Mouse (Mus musculus): ENCODE data around the gene Hmgn5. TPM values are rescaled to one million over a fixed set of nuclear protein-coding genes. Genes with fewer than 3 reads are reported as not detected.

Gene Hmgn5
- total RNA-seq (2014; rRNA removed) = 3.6 and 4.5 TPM in 2 replicates
- 0.64 and 0.85 TPM in 2 replicates for polyA plus RNA-seq (2012; rRNA removed)

DNA sequence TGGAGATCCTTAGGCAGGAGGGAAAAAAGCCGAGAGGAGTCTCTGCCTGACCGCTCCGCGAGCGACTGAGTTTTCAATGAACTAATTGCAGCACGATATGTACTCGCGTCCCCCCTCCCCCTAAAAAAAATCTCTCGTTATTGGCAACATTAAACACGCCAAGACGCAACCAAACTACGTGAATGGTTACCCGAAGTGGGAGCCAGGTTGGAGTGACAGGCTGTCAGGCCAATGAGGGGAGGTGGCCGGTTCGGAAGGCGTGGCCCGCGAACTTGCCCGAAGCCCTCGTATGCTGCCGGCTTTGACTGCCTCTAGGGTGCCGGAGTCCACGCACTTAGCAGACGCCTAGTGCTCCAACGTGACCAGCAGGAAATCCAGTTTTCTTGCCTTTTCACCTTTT is at the start of gene Hmgn5:
Gene Hmgn5, minus strand, starts transcription at position 122 of the 400 bp plus-strand sequence.
- Histone ChIP-seq H3K4me1 (ENCODE audit: control insufficient read depth, insufficient read depth, low read length) (no peaks in the 10 kb centered on the region), H3K27me3 (ENCODE audit: control insufficient read depth, insufficient read depth, low read length) (no peaks in the 10 kb centered on the region), H3K36me3 (ENCODE audit: control insufficient read depth, insufficient read depth, low read length) (no peaks in the 10 kb centered on the region), H3K79me2 (ENCODE audit: control insufficient read depth, insufficient read depth, low read length) (no peaks in the 10 kb centered on the region), H3K27ac (replicated peaks; ENCODE audit: insufficient read depth, low read depth, low read length) (peak within 1 kb of the TSS; percentile 95), H3K9ac (ENCODE audit: low read depth, low read length) (peak within 1 kb of the TSS; percentile 75), H3K4me3 (ENCODE audit: insufficient read depth, low read depth, low read length) (peak within 1 kb of the TSS; percentile 57)
- TF ChIP-seq CTCF (IDR thresholded peaks at IDR 0.05; ENCODE audit: low read depth, low read length) (no peak), POLR2A (IDR thresholded peaks at IDR 0.05; ENCODE audit: extremely low read depth, insufficient read depth, low read length) (peak; percentile 56; the same call in 1 of the 2 replicates)
- peak; percentile 92 for DNase-seq (ENCODE audit: extremely low read depth, low read depth, low spot score)
- WGBS = under 1% methylated on average over 25 of the region's 25 CpGs

DNA sequence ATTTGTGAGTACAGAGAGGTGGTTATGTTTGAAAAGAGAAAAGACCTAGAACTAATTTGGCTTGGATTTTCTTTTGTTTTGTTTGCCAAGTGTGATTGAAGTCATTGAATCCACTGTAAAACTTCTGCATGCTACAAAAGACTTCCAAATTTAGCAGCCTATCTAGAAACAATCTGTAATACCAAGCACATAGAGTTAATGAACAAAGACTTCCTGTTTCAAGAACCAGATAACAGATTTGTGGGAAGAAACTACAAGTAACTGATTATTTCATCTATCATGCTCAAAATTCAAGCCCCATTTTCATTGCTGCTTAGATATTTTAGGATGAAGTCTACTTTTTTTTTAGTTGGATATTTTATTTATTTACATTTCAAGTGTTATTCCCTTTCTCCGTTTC is 34.6 kb upstream of the Hmgn5 start:
- 80% methylated on average over 1 of the region's 1 CpGs for WGBS
- no peak for TF ChIP-seq POLR2A (IDR thresholded peaks at IDR 0.05; ENCODE audit: extremely low read depth, insufficient read depth, low read length)
- no peak for TF ChIP-seq CTCF (IDR thresholded peaks at IDR 0.05; ENCODE audit: low read depth, low read length)
- H3K9ac ChIP-seq (ENCODE audit: low read depth, low read length) = no peak overlapping the region

GRCm38 (mm10) chrX:109026224-109026623 is 13.0 kb upstream of the Hmgn5 start:
- Histone ChIP-seq H3K27me3 (ENCODE audit: control insufficient read depth, insufficient read depth, low read length) (no peaks in the 10 kb centered on the region), H3K27ac (replicated peaks; ENCODE audit: insufficient read depth, low read depth, low read length) (no peak overlapping the region), H3K79me2 (ENCODE audit: control insufficient read depth, insufficient read depth, low read length) (no peaks in the 10 kb centered on the region), H3K4me3 (ENCODE audit: insufficient read depth, low read depth, low read length) (no peak overlapping the region), H3K36me3 (ENCODE audit: control insufficient read depth, insufficient read depth, low read length) (no peaks in the 10 kb centered on the region), H3K4me1 (ENCODE audit: control insufficient read depth, insufficient read depth, low read length) (no peaks in the 10 kb centered on the region), H3K9ac (ENCODE audit: low read depth, low read length) (no peak overlapping the region)
- no peak for DNase-seq (ENCODE audit: extremely low read depth, low read depth, low spot score)
- TF ChIP-seq POLR2A (IDR thresholded peaks at IDR 0.05; ENCODE audit: extremely low read depth, insufficient read depth, low read length) = no peak
- no peak for TF ChIP-seq CTCF (IDR thresholded peaks at IDR 0.05; ENCODE audit: low read depth, low read length)
- 79% methylated on average over 1 of the region's 1 CpGs for WGBS

More for the DNA sequence above, 34.6 kb upstream of the Hmgn5 start:
- Histone ChIP-seq H3K79me2 (ENCODE audit: control insufficient read depth, insufficient read depth, low read length) (no peaks in the 10 kb centered on the region), H3K4me3 (ENCODE audit: insufficient read depth, low read depth, low read length) (no peak overlapping the region), H3K36me3 (ENCODE audit: control insufficient read depth, insufficient read depth, low read length) (no peaks in the 10 kb centered on the region), H3K4me1 (ENCODE audit: control insufficient read depth, insufficient read depth, low read length) (no peaks in the 10 kb centered on the region), H3K27me3 (ENCODE audit: control insufficient read depth, insufficient read depth, low read length) (no peaks in the 10 kb centered on the region), H3K27ac (replicated peaks; ENCODE audit: insufficient read depth, low read depth, low read length) (no peak overlapping the region)
- no peak for DNase-seq (ENCODE audit: extremely low read depth, low read depth, low spot score)

- no peak for TF ChIP-seq CTCF (IDR thresholded peaks at IDR 0.05; ENCODE audit: low read depth, low read length)
- no peak for TF ChIP-seq POLR2A (IDR thresholded peaks at IDR 0.05; ENCODE audit: extremely low read depth, insufficient read depth, low read length)
- WGBS = 75% methylated on average over 2 of the region's 2 CpGs
- DNase-seq (ENCODE audit: extremely low read depth, low read depth, low spot score) = no peak
Observed at GRCm38 (mm10) chrX:109020858-109021257, 7.7 kb upstream of the Hmgn5 start.

GRCm38 (mm10) chrX:109014166-109014565 is 962 bp upstream of the Hmgn5 start:
- DNase-seq (ENCODE audit: extremely low read depth, low read depth, low spot score) = no peak
- Histone ChIP-seq H3K79me2 (ENCODE audit: control insufficient read depth, insufficient read depth, low read length) (no peaks in the 10 kb centered on the region), H3K36me3 (ENCODE audit: control insufficient read depth, insufficient read depth, low read length) (no peaks in the 10 kb centered on the region), H3K27me3 (ENCODE audit: control insufficient read depth, insufficient read depth, low read length) (no peaks in the 10 kb centered on the region), H3K4me3 (ENCODE audit: insufficient read depth, low read depth, low read length) (peak overlapping the region; percentile 54; the same call in 1 of the 2 replicates), H3K4me1 (ENCODE audit: control insufficient read depth, insufficient read depth, low read length) (no peaks in the 10 kb centered on the region), H3K27ac (replicated peaks; ENCODE audit: insufficient read depth, low read depth, low read length) (no peak overlapping the region), H3K9ac (ENCODE audit: low read depth, low read length) (no peak overlapping the region)
- no peak for TF ChIP-seq CTCF (IDR thresholded peaks at IDR 0.05; ENCODE audit: low read depth, low read length)
- no peak for TF ChIP-seq POLR2A (IDR thresholded peaks at IDR 0.05; ENCODE audit: extremely low read depth, insufficient read depth, low read length)
- 15% methylated on average over 4 of the region's 4 CpGs for WGBS

More at GRCm38 (mm10) chrX:109020858-109021257, 7.7 kb upstream of the Hmgn5 start:
- Histone ChIP-seq H3K79me2 (ENCODE audit: control insufficient read depth, insufficient read depth, low read length) (no peaks in the 10 kb centered on the region), H3K9ac (ENCODE audit: low read depth, low read length) (no peak overlapping the region), H3K27me3 (ENCODE audit: control insufficient read depth, insufficient read depth, low read length) (no peaks in the 10 kb centered on the region), H3K27ac (replicated peaks; ENCODE audit: insufficient read depth, low read depth, low read length) (no peak overlapping the region), H3K36me3 (ENCODE audit: control insufficient read depth, insufficient read depth, low read length) (no peaks in the 10 kb centered on the region), H3K4me3 (ENCODE audit: insufficient read depth, low read depth, low read length) (no peak overlapping the region), H3K4me1 (ENCODE audit: control insufficient read depth, insufficient read depth, low read length) (no peaks in the 10 kb centered on the region)

DNA sequence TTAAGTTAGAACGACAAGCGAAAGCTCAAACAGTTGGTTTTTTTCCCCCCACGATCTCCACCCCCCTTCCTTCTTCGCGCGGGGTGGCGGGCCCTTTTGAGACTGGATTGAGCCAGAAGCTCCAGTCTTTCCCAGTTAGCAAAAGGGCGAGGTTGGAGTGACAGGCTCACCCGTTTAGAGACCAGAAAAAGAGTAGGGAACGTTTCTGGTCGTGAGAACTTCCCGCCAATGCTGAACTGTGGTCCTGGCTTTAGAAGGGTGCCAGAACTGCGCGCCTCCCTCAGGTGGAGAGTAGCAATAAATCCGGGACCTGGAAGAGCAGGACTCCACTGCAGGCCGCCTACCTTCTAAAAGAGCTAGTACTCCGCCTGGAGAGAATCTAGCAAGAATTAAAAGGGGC is 482 bp upstream of the Hmgn5 start:
- H3K27ac ChIP-seq (replicated peaks; ENCODE audit: insufficient read depth, low read depth, low read length) = peak overlapping the region; percentile 95
- TF ChIP-seq POLR2A (IDR thresholded peaks at IDR 0.05; ENCODE audit: extremely low read depth, insufficient read depth, low read length) (no peak), CTCF (IDR thresholded peaks at IDR 0.05; ENCODE audit: low read depth, low read length) (peak; percentile 46)
- DNase-seq (ENCODE audit: extremely low read depth, low read depth, low spot score) = peak; percentile 59
- no peaks in the 10 kb centered on the region for H3K36me3 ChIP-seq (ENCODE audit: control insufficient read depth, insufficient read depth, low read length)
- no peaks in the 10 kb centered on the region for H3K27me3 ChIP-seq (ENCODE audit: control insufficient read depth, insufficient read depth, low read length)
- no peaks in the 10 kb centered on the region for H3K4me1 ChIP-seq (ENCODE audit: control insufficient read depth, insufficient read depth, low read length)
- no peaks in the 10 kb centered on the region for H3K79me2 ChIP-seq (ENCODE audit: control insufficient read depth, insufficient read depth, low read length)
- peak overlapping the region; percentile 54 for H3K4me3 ChIP-seq (ENCODE audit: insufficient read depth, low read depth, low read length)
- under 1% methylated on average over 17 of the region's 17 CpGs for WGBS
- peak overlapping the region; percentile 66 for H3K9ac ChIP-seq (ENCODE audit: low read depth, low read length)

Measured in liver, adult 2 months (tissue).